Mouse (Mus musculus) lung, adult 2 months (tissue): ENCODE results near the gene Trarg1.

ENCODE experiments used
- CTCF ChIP-seq: fragments of 200-500 bp; IDR thresholded peaks from 2 replicates; pipeline ENCODE4 v1.5.1; 2011; ENCODE audit warnings: mild to moderate bottlenecking, low read length, control low read depth; ENCODE audit not compliant: insufficient read depth
- POLR2A ChIP-seq: fragments of 200-500 bp; IDR thresholded peaks from 2 replicates; pipeline ENCODE4 v1.6.1; 2011; ENCODE audit warnings: low read depth, mild to moderate bottlenecking, control low read depth, low read length, borderline replicate concordance; ENCODE audit errors: extremely low read depth

DNA sequence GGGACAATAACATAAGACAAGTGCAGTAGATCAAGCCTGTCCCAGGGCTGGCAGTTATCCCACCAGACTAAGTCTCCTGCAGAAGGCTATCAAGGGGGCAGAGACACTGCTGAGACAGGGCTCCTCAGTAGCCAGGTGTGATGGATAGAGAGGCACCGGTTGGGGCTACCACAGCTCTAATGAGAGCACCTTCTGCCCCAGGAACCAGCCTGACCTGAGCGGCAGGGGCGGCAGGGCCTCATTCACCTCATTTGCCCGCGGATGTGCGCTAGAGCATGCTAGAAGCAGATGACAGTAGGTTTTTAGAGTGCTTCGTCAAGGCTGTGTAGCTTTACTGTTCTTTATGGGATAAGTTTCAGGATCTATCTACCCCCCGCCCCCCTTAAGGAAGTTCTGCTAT, 44.3 kb downstream of the Trarg1 start:
- TF ChIP-seq CTCF (no peak), POLR2A (no peak)
